In genomic region chr8:123135806-123136205, GRCm38 (mm10) we compare ENCODE assay signal across 12 mouse cellular contexts. TPM values are rescaled to one million over a fixed set of nuclear protein-coding genes. Genes with fewer than 3 reads are reported as not detected.
A peak's percentile ranks its signal among the peaks of the same experiment; 100 is the strongest.
DNase-seq lines count a peak whose midpoint lies in the region; ATAC-seq and TF ChIP-seq lines count a peak whose summit lies in the region.
"Had no signal": no experiment of that assay in that cellular context is flagged by ENCODE, and none has a peak within 500 bp of the region (broad histone marks: within the 10 kb centered on the region; RNA-seq: fewer than 3 reads in every experiment).

No protein-coding gene starts in this region.

- peak; percentile 2 for DNase-seq in ovary, postnatal 36 days (ENCODE audit: low spot score)
- DNase-seq in ovary, postnatal 10 days (ENCODE audit: low spot score), result no peak
- peak; percentile 84 for DNase-seq in midbrain, embryonic 11.5 days (ENCODE audit: low spot score, missing footprints)
- no peak for DNase-seq in stomach, postnatal 0 days (ENCODE audit: low spot score)
- DNase-seq in embryo, embryonic 10.5 days (ENCODE audit: low spot score), result no peak
- DNase-seq in cerebellum, adult 8-10 months, result no peak
- DNase-seq: cerebellum, postnatal 36 days; kidney, postnatal 14 days; liver, postnatal 0 days; thymus, postnatal 36 days had no signal

- no peak for TF ChIP-seq CTCF in stomach, postnatal 0 days (IDR thresholded peaks at IDR 0.05; ENCODE audit: low read depth)

- peak overlapping the region; percentile 61 for H3K27ac ChIP-seq in forebrain, embryonic 16.5 days (ENCODE audit: low read length)
- H3K27ac ChIP-seq in midbrain, embryonic 11.5 days (ENCODE audit: low read depth, low read length), result no peak overlapping the region
- H3K27ac ChIP-seq in stomach, postnatal 0 days (replicated peaks), result peak overlapping the region; percentile 49; the same call in 1 of the 2 replicates

- TF ChIP-seq EP300 in stomach, postnatal 0 days (optimal IDR thresholded peaks at IDR 0.05), result no peak

- 0 out of 2 replicates have a peak, but pooled peaks have one; percentile 34 for ATAC-seq in forebrain, embryonic 16.5 days
- ATAC-seq in midbrain, embryonic 11.5 days (ENCODE audit: low FRiP score), result no peak
- ATAC-seq in stomach, postnatal 0 days (ENCODE audit: low FRiP score, low TSS enrichment), result no peak
- ATAC-seq: liver, postnatal 0 days had no signal

- H3K4me1 ChIP-seq in forebrain, embryonic 16.5 days (replicated peaks; ENCODE audit: control insufficient read depth, insufficient read depth, low read length), result peaks cover 26% of the 10 kb centered on the region
- H3K4me1 ChIP-seq in midbrain, embryonic 11.5 days (ENCODE audit: control insufficient read depth, insufficient read depth, low read length), result peaks cover 5% of the 10 kb centered on the region; the same call in 1 of the 2 replicates
- H3K4me1 ChIP-seq in stomach, postnatal 0 days (replicated peaks; ENCODE audit: control insufficient read depth, insufficient read depth), result peaks cover 4% of the 10 kb centered on the region; the same call in 1 of the 2 replicates

- H3K4me2 ChIP-seq in forebrain, embryonic 16.5 days (ENCODE audit: low read length), result no peak overlapping the region
- H3K4me2 ChIP-seq in midbrain, embryonic 11.5 days, result no peak overlapping the region
- no peak overlapping the region for H3K4me2 ChIP-seq in stomach, postnatal 0 days (replicated peaks; ENCODE audit: low read depth)

- H3K9me3 ChIP-seq in forebrain, embryonic 16.5 days (ENCODE audit: control insufficient read depth, low read length), result no peaks in the 10 kb centered on the region; the same call in 1 of the 2 replicates
- H3K9me3 ChIP-seq in midbrain, embryonic 11.5 days (ENCODE audit: control insufficient read depth, low read length), result no peaks in the 10 kb centered on the region
- no peaks in the 10 kb centered on the region for H3K9me3 ChIP-seq in stomach, postnatal 0 days (ENCODE audit: control insufficient read depth, low read length)

- WGBS in forebrain, embryonic 16.5 days, result 39% methylated on average over 9 of the region's 9 CpGs
- whole genome bisulfite sequencing in midbrain, embryonic 11.5 days, result 43% methylated on average over 9 of the region's 9 CpGs
- WGBS in stomach, postnatal 0 days, result 49% methylated on average over 9 of the region's 9 CpGs

- H3K36me3 ChIP-seq in forebrain, embryonic 16.5 days (ENCODE audit: control insufficient read depth, insufficient read depth), result no peaks in the 10 kb centered on the region
- H3K36me3 ChIP-seq in midbrain, embryonic 11.5 days (ENCODE audit: control insufficient read depth, insufficient read depth, low read length), result no peaks in the 10 kb centered on the region
- no peaks in the 10 kb centered on the region for H3K36me3 ChIP-seq in stomach, postnatal 0 days (ENCODE audit: control insufficient read depth, insufficient read depth, low read length)

- no peak overlapping the region for H3K9ac ChIP-seq in forebrain, embryonic 16.5 days (replicated peaks; ENCODE audit: low read depth, low read length)
- no peak overlapping the region for H3K9ac ChIP-seq in midbrain, embryonic 11.5 days (ENCODE audit: low read length)
- H3K9ac ChIP-seq in stomach, postnatal 0 days (ENCODE audit: low read length), result 0 out of 2 replicates have a peak overlapping the region, but pooled peaks have one; percentile 4
- H3K9ac ChIP-seq: liver, postnatal 0 days had no signal

- H3K4me3 ChIP-seq in forebrain, embryonic 16.5 days (replicated peaks; ENCODE audit: low read length), result no peak overlapping the region
- no peak overlapping the region for H3K4me3 ChIP-seq in midbrain, embryonic 11.5 days (ENCODE audit: low read depth, low read length)
- H3K4me3 ChIP-seq in stomach, postnatal 0 days (ENCODE audit: low read depth, low read length), result no peak overlapping the region
- H3K4me3 ChIP-seq: erythroblast, embryonic 14.5 days had no signal

- no peaks in the 10 kb centered on the region for H3K27me3 ChIP-seq in forebrain, embryonic 16.5 days (replicated peaks; ENCODE audit: control insufficient read depth, insufficient read depth, low read length)
- H3K27me3 ChIP-seq in midbrain, embryonic 11.5 days (ENCODE audit: control insufficient read depth, insufficient read depth, low read length), result no peaks in the 10 kb centered on the region
- no peaks in the 10 kb centered on the region for H3K27me3 ChIP-seq in stomach, postnatal 0 days (ENCODE audit: control insufficient read depth, insufficient read depth, low read length)

RNA-seq across cellular contexts. Expression of gene Cpne7, which starts 18.6 kb away (rescaled TPM):
- polyA plus RNA-seq in forebrain, embryonic 16.5 days (2015; fragmentation: Nextera tagmentation; extraction: Ambion mirVana), result 2.8 and 7.3 TPM in 2 replicates
- polyA plus RNA-seq in midbrain, embryonic 11.5 days (2014; fragmentation: Nextera tagmentation; extraction: Ambion mirVana), result 0.07 TPM in 1 of 2 replicates, not detected in the other
- polyA plus RNA-seq in stomach, postnatal 0 days (2015; fragmentation: Nextera tagmentation; extraction: Ambion mirVana), result 1.4 TPM in 2 replicates

RNA-seq across cellular contexts. Expression of gene Sult5a1, which starts 22.3 kb away (rescaled TPM):
- polyA plus RNA-seq in forebrain, embryonic 16.5 days (2015; fragmentation: Nextera tagmentation; extraction: Ambion mirVana), result 0.33 and 0.82 TPM in 2 replicates
- 2.9 and 3.2 TPM in 2 replicates for polyA plus RNA-seq in midbrain, embryonic 11.5 days (2014; fragmentation: Nextera tagmentation; extraction: Ambion mirVana)
- 7.8 and 9.3 TPM in 2 replicates for polyA plus RNA-seq in stomach, postnatal 0 days (2015; fragmentation: Nextera tagmentation; extraction: Ambion mirVana)

RNA-seq across cellular contexts. Expression of gene Rpl13, which starts 33.7 kb away (rescaled TPM):
- polyA plus RNA-seq in forebrain, embryonic 16.5 days (2015; fragmentation: Nextera tagmentation; extraction: Ambion mirVana), result 777 and 810 TPM in 2 replicates
- 1,312 and 1,403 TPM in 2 replicates for polyA plus RNA-seq in midbrain, embryonic 11.5 days (2014; fragmentation: Nextera tagmentation; extraction: Ambion mirVana)
- polyA plus RNA-seq in stomach, postnatal 0 days (2015; fragmentation: Nextera tagmentation; extraction: Ambion mirVana), result 1,460 and 1,506 TPM in 2 replicates

RNA-seq across cellular contexts. Expression of gene Dpep1, which starts 50.2 kb away (rescaled TPM):
- polyA plus RNA-seq in forebrain, embryonic 16.5 days (2015; fragmentation: Nextera tagmentation; extraction: Ambion mirVana), result 0.14 and 0.18 TPM in 2 replicates
- 1.7 and 2.2 TPM in 2 replicates for polyA plus RNA-seq in midbrain, embryonic 11.5 days (2014; fragmentation: Nextera tagmentation; extraction: Ambion mirVana)
- polyA plus RNA-seq in stomach, postnatal 0 days (2015; fragmentation: Nextera tagmentation; extraction: Ambion mirVana), result 10.0 and 13.6 TPM in 2 replicates
- polyA plus RNA-seq: erythroblast, embryonic 14.5 days had no signal

Comparison
In these comparisons a context has a peak if more than half of its experiments do, and no peak if none do; other contexts are left out.
1. DNase-seq: peak in ovary, postnatal 36 days (single experiment) and midbrain, embryonic 11.5 days (single experiment); none in ovary, postnatal 10 days (single experiment), stomach, postnatal 0 days (single experiment), embryo, embryonic 10.5 days (single experiment) and cerebellum, adult 8-10 months (single experiment).